Mouse (Mus musculus): ENCODE measurements around the gene Rgs7.

The Rgs7 gene

GRCm38 (mm10) chr1:175307604-175308003 lies 184.7 kb downstream of the Rgs7 start:
- no peak for DNase-seq (ENCODE audit: low spot score)

- no peak for DNase-seq (ENCODE audit: low spot score)
Observed at GRCm38 (mm10) chr1:175300895-175301294, 191.4 kb downstream of the Rgs7 start.

GRCm38 (mm10) chr1:175300404-175300803 lies 191.9 kb downstream of the Rgs7 start:
- DNase-seq (ENCODE audit: low spot score), result no peak

GRCm38 (mm10) chr1:175299603-175300397 lies 192.5 kb downstream of the Rgs7 start:
- no peak for DNase-seq (ENCODE audit: low spot score)

- DNase-seq (ENCODE audit: low spot score), result no peak
Observed at GRCm38 (mm10) chr1:175296906-175297305, 195.4 kb downstream of the Rgs7 start.

- no peak for DNase-seq (ENCODE audit: low spot score)
Observed at GRCm38 (mm10) chr1:175290072-175290471, 202.2 kb downstream of the Rgs7 start.

GRCm38 (mm10) chr1:175262341-175262740 lies 230.0 kb downstream of the Rgs7 start:
- DNase-seq (ENCODE audit: low spot score), result no peak

GRCm38 (mm10) chr1:175259374-175259773 lies 232.9 kb downstream of the Rgs7 start:
- no peak for DNase-seq (ENCODE audit: low spot score)

GRCm38 (mm10) chr1:175255224-175255623 lies 237.1 kb downstream of the Rgs7 start:
- DNase-seq (ENCODE audit: low spot score), result no peak

GRCm38 (mm10) chr1:175254724-175255123 lies 237.6 kb downstream of the Rgs7 start:
- DNase-seq (ENCODE audit: low spot score), result no peak

- no peak for DNase-seq (ENCODE audit: low spot score)
Observed at GRCm38 (mm10) chr1:175242135-175242534, 250.2 kb downstream of the Rgs7 start.

GRCm38 (mm10) chr1:175240137-175240536 lies 252.2 kb downstream of the Rgs7 start:
- no peak for DNase-seq (ENCODE audit: low spot score)

- no peak for DNase-seq (ENCODE audit: low spot score)
Observed at GRCm38 (mm10) chr1:175221593-175222500, 270.5 kb downstream of the Rgs7 start.

GRCm38 (mm10) chr1:175219563-175219962 lies 272.7 kb downstream of the Rgs7 start:
- DNase-seq (ENCODE audit: low spot score), result no peak

GRCm38 (mm10) chr1:175207004-175207403 lies 285.3 kb downstream of the Rgs7 start:
- DNase-seq (ENCODE audit: low spot score), result no peak

- DNase-seq (ENCODE audit: low spot score), result no peak
Observed at GRCm38 (mm10) chr1:175205633-175206032, 286.7 kb downstream of the Rgs7 start.

- DNase-seq (ENCODE audit: low spot score), result no peak
Observed at GRCm38 (mm10) chr1:175203544-175203943, 288.8 kb downstream of the Rgs7 start.

GRCm38 (mm10) chr1:175202902-175203301 lies 289.4 kb downstream of the Rgs7 start:
- no peak for DNase-seq (ENCODE audit: low spot score)

GRCm38 (mm10) chr1:175198881-175199280 lies 293.4 kb downstream of the Rgs7 start:
- DNase-seq (ENCODE audit: low spot score), result no peak

- DNase-seq (ENCODE audit: low spot score), result no peak
Observed at GRCm38 (mm10) chr1:175195806-175196205, 296.5 kb downstream of the Rgs7 start.

GRCm38 (mm10) chr1:175188186-175188585 lies 304.1 kb downstream of the Rgs7 start:
- no peak for DNase-seq (ENCODE audit: low spot score)

- no peak for DNase-seq (ENCODE audit: low spot score)
Observed at GRCm38 (mm10) chr1:175185211-175185610, 307.1 kb downstream of the Rgs7 start.

- DNase-seq (ENCODE audit: low spot score), result no peak
Observed at GRCm38 (mm10) chr1:175184736-175185135, 307.6 kb downstream of the Rgs7 start.
